Mouse (Mus musculus) cerebral cortex, adult 2 months (tissue): ENCODE data around the gene 4930558K02Rik.

Source experiments
- WGBS: fragments of 180-500 bp; shearing (Covaris S2); methylation state at CpG from one replicate; pipeline ENCODE4 v1.1.7; 2018; 5-methylcytosine and 5-hydroxymethylcytosine counted together

4930558K02Rik gene

DNA sequence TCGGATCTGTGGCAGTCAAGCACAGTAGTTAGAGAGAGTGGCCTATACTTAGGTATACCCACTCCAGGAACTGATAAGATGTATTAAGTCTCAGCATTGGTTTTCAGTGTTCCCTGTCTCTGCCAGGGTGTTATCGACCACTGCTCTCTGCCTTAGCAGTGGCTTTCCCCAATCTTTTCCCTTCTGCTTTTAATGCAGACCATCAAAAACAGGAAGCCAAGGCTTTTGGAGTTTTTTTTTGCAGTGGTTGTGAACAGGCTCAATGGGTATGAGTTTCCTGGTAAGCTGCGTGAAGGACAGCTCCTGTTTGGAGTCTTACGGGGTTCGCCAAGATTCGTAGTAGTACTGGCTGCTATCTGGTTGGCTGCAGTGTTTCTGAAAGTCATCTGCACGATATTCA lies 13.0 kb upstream of the 4930558K02Rik start:
- WGBS, result 92% methylated on average over 7 of the region's 7 CpGs

- WGBS, result 94% methylated on average over 11 of the region's 11 CpGs
These were observed 12.4 kb upstream of the 4930558K02Rik start for GRCm38 (mm10) chr1:161991846-161992245.

DNA sequence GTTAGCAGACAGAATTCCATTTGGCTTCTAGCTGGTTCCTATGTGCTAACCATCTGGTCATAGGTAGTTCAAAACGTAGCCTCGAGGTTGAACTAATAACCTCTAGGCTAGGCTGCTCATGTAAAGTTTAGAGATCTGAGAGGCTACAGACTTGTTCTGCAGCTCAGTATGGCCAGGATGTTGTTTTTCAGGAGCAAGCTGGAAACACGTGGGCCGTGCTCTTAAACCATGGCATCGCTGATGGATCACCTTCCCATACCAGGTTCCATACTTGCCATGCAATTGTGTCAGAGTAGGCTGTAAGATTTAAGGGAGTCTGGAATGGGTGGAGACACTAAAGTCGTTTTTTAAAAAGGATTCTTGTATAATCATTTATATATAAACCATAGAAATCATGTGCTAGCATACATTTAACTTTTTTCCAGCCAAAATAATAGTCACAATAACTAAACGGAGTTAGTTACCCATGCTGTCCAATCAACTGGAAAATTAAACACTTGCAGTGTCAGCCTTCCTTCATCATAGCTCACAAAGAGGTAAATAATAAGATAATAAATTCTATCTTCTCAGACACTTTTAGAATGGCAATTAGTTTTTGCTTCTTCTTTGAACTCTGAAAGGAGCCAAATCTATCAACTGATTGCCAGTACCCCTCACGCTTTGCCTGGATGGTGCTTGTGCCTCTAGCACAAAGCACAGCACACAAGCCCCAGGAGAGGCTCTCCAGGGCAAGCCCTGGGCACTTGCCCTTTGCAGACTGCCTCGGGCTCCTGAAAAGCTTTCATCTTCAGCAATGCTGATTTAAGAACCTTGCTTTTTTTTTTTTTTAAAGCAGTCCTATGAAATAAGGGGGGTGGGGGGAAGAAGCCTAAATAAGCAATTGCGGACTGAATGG lies 11.5 kb upstream of the 4930558K02Rik start:
- WGBS, result 79% methylated on average over 10 of the region's 10 CpGs

- 57% methylated on average over 4 of the region's 4 CpGs for WGBS
These were observed 4.6 kb upstream of the 4930558K02Rik start for GRCm38 (mm10) chr1:161983979-161984566.

- 76% methylated on average over 6 of the region's 6 CpGs for WGBS
These were observed 4.0 kb upstream of the 4930558K02Rik start for GRCm38 (mm10) chr1:161983451-161983850.

DNA sequence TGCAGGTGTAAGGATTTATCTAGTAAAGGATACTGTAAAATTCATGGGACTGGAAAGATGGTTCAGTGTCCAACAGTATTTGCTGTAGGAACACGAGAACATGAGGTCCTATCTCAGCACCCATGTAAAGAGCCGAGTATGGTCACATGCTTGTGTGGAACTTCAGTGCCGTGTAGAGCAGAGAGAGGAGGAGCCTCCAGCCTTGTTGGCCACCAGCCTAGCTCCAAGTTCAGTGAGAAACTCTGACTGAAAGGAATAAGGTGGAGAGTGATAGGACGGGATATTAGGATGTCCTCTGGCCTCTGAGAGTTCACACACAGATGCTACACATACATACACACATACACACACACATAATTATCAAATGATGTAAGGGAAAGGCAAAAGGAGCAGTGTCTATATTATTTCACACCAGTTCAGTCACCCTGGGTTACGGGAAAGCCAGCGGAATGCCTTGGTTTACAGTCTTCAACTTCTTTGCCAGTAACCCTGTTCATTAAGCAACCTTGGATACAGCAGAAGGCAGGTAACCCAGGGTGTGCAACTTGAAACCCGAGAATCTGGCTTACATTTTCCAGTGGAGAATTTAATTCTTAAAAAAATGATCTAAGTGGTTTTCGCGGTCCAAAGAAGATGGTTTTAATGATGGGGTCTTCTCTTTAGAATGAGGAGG lies 1.3 kb upstream of the 4930558K02Rik start:
- WGBS, result 83% methylated on average over 9 of the region's 9 CpGs

DNA sequence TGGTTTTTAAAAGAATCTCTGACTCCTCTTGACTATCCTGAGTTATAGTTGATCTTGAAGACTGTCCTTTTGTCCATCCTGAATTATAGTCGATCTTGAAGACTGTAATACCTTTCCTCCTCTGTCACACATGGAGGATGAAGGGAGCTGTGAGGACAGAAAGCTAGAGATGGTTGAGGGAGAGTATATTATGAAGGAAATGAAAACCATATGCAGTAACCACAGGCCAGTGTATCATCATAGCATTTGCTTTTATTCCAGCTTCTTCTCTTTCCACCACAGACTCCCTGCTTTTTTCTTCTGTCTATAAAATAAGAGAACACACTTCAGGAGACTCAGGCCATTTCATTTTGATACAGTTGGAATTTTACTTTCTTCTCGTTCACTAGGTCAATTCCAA lies 610 bp upstream of the 4930558K02Rik start:
- 94% methylated on average over 2 of the region's 2 CpGs for WGBS

DNA sequence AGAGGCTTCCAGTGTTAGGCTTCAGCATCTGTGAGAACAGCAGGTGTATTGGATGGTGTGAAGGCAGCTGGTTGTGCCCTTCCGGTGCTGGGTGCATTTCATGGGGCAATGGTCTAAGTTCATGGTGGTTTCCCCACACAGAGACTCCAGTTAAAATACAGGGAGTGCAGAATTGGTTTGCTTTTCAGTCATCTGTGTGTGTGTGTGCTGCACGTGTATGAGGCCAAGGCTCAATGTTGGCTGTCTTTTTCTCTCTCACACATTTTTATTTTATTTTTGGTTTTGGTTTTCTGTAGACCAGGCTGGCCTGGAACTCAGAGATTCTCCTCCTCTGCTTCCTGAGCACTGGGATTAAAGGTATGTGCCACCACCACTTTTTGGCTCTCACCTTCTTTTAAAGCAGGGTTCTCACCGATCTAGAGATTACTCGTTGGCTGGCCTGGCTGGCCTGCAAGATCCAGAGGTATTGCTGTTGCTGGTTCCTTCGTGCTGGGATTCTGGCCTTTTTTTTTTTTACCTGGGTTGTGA lies 1.2 kb downstream of the 4930558K02Rik start:
- WGBS, result 89% methylated on average over 5 of the region's 5 CpGs

DNA sequence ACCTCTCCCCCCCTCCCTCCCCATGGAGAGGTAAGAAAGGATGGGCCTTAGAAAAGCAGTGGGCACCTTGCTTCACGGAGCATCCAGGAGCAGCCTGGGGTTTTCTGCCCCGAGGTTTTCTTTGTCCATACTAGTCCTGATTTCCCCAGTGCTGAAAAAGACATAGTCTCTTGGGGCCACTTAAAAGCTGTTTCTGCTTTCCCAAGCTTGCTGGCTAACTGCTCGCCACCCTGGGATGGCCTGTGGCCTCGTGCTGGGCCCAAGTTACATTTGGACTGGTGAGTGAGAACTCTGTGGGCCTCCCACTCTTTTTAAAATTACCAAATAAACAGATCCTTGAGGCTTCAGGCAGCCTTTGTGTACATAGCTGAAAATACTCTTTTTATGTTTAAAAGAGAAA lies 2.1 kb downstream of the 4930558K02Rik start:
- WGBS, result 64% methylated on average over 4 of the region's 4 CpGs

DNA sequence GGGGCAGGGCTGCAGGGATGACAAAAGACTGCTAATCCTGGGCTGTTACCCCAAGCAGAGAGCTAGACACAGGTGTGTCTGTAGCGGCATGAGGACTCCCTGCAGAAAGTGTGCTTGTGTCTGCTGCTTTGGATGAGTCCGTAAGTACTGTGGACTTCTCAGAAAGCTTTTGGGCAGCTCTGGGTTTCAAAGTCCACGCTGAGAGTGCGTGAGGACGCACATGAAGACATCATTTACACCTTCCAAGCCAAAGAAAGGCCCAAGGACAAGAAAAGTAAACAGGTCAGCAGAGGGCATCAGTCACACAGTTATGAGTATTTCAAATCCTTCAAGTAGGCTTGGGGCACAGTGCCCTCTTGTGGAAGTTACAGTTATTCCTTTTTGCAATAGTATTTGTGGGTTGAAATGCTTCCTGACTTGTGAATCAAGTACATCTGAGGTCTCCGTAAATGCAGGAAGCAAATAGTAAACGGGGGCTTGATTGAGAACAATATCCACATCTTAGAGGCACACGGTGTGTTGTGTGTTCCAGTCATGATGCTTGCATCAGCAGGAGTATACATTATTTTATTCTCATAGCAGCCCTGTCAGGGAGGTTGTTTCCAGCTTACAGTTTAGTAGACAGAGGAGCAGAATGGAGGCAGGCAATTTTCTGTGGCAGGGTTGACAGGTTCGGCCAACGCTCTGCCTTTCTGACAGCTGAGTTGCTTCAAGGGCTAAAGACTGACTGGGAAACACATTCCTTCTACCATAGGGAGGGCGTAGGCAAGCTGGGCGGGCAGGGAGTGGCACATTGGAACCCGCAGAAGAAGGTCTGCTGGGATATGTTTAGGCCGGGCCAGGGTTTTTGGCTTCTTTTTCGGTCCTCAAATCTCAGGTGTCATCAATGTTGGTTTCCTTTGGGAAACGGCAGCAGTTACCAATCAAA lies 2.9 kb downstream of the 4930558K02Rik start:
- WGBS, result 48% methylated on average over 16 of the region's 16 CpGs

DNA sequence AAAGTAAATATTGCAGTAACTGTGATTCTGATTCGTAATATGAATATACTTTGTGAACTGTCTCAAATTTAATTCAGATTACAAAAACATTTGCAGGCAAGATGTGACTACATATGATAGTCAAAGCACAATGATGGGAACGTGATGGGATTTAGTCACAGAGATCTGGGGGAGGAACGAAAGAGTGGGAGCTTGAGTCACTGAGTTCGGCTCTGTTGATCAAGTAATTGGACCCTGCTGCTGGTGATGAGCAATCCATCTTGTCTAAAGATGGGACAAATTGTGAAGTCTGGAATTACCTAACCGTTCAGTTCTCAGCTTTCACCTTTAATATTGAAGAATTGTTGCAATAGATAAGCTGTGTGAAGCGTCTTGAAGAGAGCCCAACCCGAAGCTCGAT lies 7.2 kb downstream of the 4930558K02Rik start:
- WGBS, result 68% methylated on average over 8 of the region's 8 CpGs

- 96% methylated on average over 9 of the region's 9 CpGs for WGBS
These were observed 8.6 kb downstream of the 4930558K02Rik start for GRCm38 (mm10) chr1:161970874-161971273.

GRCm38 (mm10) chr1:161968589-161969407 lies 10.6 kb downstream of the 4930558K02Rik start, which contains the start of gene Pigc:
Gene Pigc (plus strand): TSS chr1:161969186.
- WGBS, result 2% methylated on average over 38 of the region's 38 CpGs

DNA sequence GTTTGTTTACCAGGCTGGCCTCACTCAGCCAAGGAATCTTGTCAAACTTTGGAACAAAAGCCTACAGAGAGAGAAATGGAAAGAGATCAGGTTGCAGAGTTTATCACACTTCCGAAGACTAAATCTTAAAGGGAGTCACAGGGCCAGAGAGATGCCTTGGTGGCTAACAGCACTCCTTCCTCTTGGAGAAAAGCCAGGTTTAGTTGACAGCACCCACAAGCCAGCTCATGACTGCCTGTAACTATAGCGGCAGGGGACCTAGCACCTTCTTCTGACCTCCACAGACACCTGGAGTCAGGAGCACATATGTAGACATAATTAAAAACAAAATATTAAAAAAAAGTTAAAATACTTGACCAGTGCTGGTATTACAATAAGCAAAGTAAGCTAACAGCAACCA lies 11.5 kb downstream of the 4930558K02Rik start:
- WGBS, result 84% methylated on average over 2 of the region's 2 CpGs

DNA sequence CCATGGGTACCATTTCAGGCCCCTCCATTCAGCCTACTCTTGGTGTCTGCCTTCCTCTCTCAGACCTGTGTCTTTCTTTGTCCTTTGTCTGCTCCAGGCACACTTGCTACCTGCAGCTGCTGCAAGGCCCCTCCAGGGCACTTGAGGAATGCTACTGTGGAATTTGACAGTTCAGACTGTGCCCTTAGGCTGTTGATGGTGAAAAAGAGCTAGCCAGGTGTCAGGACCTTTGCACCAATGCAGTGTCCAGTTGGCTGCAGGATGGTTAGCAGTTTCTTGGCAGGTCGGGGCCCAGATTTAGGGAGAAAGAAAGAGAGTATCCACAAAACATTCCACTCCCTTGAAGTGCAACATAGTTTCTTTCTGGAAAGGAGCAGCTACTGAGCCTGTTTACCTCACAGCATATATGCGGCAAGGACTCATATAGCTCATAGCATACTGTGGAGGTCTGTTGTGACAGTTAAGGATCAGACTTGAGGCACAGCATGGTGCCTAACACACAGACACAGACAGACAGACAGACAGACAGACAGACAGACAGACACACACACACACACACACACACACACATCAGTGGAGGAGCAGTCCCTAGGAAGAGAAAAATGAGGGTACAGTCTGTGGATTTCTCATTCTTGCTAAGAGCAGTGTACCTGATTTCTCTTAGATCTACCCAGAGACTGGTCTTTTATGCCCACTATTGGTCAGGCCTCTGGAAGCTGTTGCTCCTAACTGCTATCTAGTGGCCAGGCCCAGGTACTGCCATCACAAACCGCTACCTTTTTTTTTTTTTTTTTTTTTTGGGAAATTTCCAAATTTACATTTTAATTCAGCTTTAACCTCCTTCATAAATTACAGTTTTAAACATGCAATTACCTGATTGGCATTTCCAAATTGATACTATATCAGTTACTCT lies 16.7 kb downstream of the 4930558K02Rik start:
- 60% methylated on average over 3 of the region's 3 CpGs for whole genome bisulfite sequencing

DNA sequence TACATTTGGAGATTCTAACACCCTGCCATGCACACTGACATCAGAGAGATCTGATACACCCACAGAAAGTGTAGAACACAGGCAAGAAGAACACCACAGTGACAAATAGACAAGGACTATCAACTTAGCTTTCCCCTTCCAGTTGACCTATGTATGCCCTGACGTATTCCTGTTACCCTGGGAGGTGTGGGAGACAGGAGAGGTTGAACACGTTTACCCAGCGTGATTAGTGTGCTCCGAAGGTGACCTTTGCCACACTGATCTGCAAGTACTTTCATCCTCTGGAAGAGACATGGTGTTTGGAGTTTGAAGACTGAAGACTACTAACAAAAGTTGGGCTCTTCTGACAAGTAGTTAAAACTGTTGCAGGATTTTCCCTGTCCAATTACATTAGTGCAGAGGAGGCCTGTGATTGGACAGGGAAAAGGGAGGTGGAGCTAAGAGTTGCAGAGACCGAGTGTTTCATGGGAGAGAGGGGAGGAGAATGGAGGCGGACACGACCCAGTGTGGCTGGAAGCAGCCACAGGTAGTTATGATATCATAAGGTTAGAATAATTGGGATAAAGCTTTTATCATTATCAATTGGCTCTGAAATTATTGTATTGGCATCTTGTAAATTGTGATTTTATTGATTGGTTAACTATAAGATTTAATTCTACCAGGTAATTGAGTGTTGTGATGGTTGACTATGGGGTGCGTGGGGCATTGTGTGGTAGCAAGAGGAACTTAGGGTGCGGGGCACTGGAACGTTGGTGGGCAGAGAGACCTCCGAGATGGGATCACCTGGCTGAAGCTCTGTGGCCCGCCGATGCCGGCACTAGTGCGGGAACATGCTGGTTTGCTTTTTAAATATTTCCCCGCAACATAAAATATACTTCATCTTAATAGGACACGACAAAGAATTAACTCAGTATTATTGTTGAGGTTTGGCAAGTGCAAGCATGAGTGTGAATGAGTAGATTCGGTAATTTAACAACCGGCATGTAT lies 21.2 kb downstream of the 4930558K02Rik start:
- 86% methylated on average over 19 of the region's 19 CpGs for WGBS

- 77% methylated on average over 5 of the region's 5 CpGs for WGBS
These were observed 23.6 kb downstream of the 4930558K02Rik start for GRCm38 (mm10) chr1:161955846-161956245.

DNA sequence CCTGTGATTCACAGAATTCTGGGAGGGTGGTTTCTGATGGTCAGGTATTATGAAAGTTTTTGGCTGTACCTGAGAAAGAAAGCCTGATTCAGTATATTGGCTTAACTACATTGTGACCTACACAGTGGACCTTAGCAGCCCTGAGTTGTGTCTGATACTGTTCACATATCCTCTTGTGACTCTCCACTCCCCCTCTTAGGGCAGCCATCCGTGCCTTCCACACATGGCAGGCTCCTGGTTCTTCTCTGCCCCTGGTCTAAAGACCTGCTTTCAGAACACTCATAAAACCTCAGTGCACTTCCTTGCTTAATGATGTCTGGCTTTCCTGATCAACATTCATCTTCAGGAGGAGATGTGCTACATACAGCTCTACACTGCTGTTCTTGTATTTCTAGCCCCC lies 26.8 kb downstream of the 4930558K02Rik start:
- WGBS, result 87% methylated on average over 1 of the region's 1 CpGs
